Mouse (Mus musculus) embryonic facial prominence, embryonic 15.5 days (tissue): ENCODE results near the gene Bdh1. TPM values are rescaled to one million over a fixed set of nuclear protein-coding genes. Genes with fewer than 3 reads are reported as not detected.
"Not testable (repeated sequence)": the region's sequence is repeated elsewhere in the genome, so short reads cannot be mapped to it uniquely, and the experiment has no call there.

Experiments used
- ATAC-seq: fragments of 200-750 bp; cut with Nextera tagmentation; 2 replicates; pipeline ENCODE4 v1.8.0; 2017; ENCODE audit warnings: low read depth, moderate TSS enrichment; ENCODE audit not compliant: insufficient number of reproducible peaks, low FRiP score, low TSS enrichment
- H3K27ac ChIP-seq: fragments of 300-500 bp; sonication (generic); replicated peaks from 2 replicates; pipeline ENCODE4 v1.5.1; 2015; ENCODE audit warnings: mild to moderate bottlenecking, inconsistent platforms
- H3K27me3 ChIP-seq: fragments of 300-500 bp; sonication (generic); 2 replicates; pipeline ENCODE4 v1.6.1; 2015; ENCODE audit warnings: inconsistent platforms
- H3K36me3 ChIP-seq: fragments of 300-500 bp; sonication (generic); 2 replicates; pipeline ENCODE4 v1.6.1; 2015; ENCODE audit warnings: mild to moderate bottlenecking, inconsistent platforms
- H3K4me1 ChIP-seq: fragments of 300-500 bp; sonication (generic); 2 replicates; pipeline ENCODE4 v1.6.1; 2015; ENCODE audit warnings: inconsistent platforms
- H3K4me2 ChIP-seq: fragments of 300-500 bp; sonication (generic); replicated peaks from 2 replicates; pipeline ENCODE4 v1.6.1; 2015; ENCODE audit warnings: mild to moderate bottlenecking, inconsistent platforms
- H3K4me3 ChIP-seq: fragments of 300-500 bp; sonication (generic); replicated peaks from 2 replicates; pipeline ENCODE4 v1.5.1; 2015; ENCODE audit warnings: mild to moderate bottlenecking, inconsistent platforms
- H3K9ac ChIP-seq: fragments of 300-500 bp; sonication (generic); 2 replicates; pipeline ENCODE4 v1.6.1; 2015; ENCODE audit warnings: inconsistent platforms
- H3K9me3 ChIP-seq: fragments of 300-500 bp; sonication (generic); replicated peaks from 2 replicates; pipeline ENCODE4 v1.6.1; 2016; ENCODE audit warnings: inconsistent platforms
- WGBS: fragments of 180-500 bp; shearing (Covaris S2); methylation state at CpG from one replicate; pipeline ENCODE4 v1.1.7; 2015; 5-methylcytosine and 5-hydroxymethylcytosine counted together
- polyA plus RNA-seq: library from polyadenylated mRNA; unstranded; fragments of >200 nt; fragmentation: Nextera tagmentation; extraction: Ambion mirVana; gene quantifications from 2 replicates; pipeline ENCODE4 v1.2.1, GENCODE M21; 2015

Gene Bdh1
- polyA plus RNA-seq, 1 experiment from 2014 or later, result 42.5 TPM

DNA sequence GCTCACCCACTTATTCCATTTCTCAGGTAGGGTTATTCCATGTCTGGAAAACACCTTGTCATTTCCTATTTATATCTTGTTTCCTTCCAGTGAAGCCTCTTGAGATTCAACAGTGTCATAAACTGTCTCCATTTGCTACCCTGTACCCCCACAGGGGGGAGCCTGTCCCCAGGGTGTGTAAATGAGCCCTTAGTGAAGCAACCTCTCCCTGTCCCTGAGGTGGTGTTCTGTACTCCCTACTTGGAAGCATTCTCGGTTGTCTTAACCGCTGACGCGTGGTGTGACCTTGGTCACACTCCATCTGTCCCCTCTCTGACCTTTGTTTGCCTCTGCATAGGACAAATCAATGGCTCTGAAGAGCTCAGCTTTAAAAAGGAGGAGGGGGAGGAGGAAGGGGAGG lies 43.5 kb downstream of the Bdh1 start:
- Histone ChIP-seq H3K4me1 (peaks cover 7% of the 10 kb centered on the region; the same call in 1 of the 2 replicates), H3K27ac (no peak overlapping the region), H3K9me3 (no peaks in the 10 kb centered on the region), H3K9ac (no peak overlapping the region), H3K4me2 (no peak overlapping the region), H3K4me3 (no peak overlapping the region), H3K27me3 (no peaks in the 10 kb centered on the region), H3K36me3 (no peaks in the 10 kb centered on the region)
- no peak; the same call in 1 of the 2 replicates for ATAC-seq
- WGBS, result 37% methylated on average over 4 of the region's 4 CpGs

- 80% methylated on average over 5 of the region's 5 CpGs for WGBS
- no peak overlapping the region for H3K4me2 ChIP-seq
- H3K36me3 ChIP-seq, result no peaks in the 10 kb centered on the region
- H3K9me3 ChIP-seq, result no peaks in the 10 kb centered on the region
- H3K4me3 ChIP-seq, result no peak overlapping the region
- H3K27me3 ChIP-seq, result no peaks in the 10 kb centered on the region
- ATAC-seq, result no peak
- peaks cover 5% of the 10 kb centered on the region; the same call in 1 of the 2 replicates for H3K4me1 ChIP-seq
- no peak overlapping the region for H3K9ac ChIP-seq
- no peak overlapping the region for H3K27ac ChIP-seq
Measured at GRCm38 (mm10) chr16:31466106-31466505, 44.0 kb downstream of the Bdh1 start.

- H3K9ac ChIP-seq, H3K4me3 ChIP-seq, H3K36me3 ChIP-seq, ATAC-seq, H3K27ac ChIP-seq, H3K27me3 ChIP-seq, H3K4me2 ChIP-seq, H3K9me3 ChIP-seq: not testable (repeated sequence)
- peaks cover 14% of the 10 kb centered on the region for H3K4me1 ChIP-seq
- WGBS, result 94% methylated on average over 4 of the region's 4 CpGs
Measured at GRCm38 (mm10) chr16:31470819-31471218, 48.7 kb downstream of the Bdh1 start.

DNA sequence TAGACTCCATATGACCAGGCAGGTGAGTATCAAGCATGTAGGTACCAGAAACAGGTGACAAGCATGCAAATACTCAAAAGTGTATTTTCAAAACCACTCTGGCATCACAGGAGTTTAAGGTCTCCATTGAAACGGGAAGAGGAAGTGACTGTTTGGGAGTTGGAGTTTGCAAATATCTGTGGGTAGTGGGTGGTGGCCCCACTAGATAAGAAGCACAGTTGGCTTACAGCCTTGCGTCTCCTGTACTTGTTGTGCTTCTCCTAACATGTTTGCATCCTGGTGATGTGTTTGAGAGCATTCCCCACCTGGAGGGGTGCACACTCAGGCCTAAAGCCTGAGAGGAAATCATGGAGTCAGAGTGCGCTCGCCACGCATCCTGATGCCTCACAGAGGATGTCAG lies 49.9 kb downstream of the Bdh1 start:
- Histone ChIP-seq H3K27ac (no peak overlapping the region), H3K9me3 (no peaks in the 10 kb centered on the region), H3K27me3 (no peaks in the 10 kb centered on the region)

GRCm38 (mm10) chr16:31473226-31473625 lies 51.1 kb downstream of the Bdh1 start:
- no peaks in the 10 kb centered on the region for H3K9me3 ChIP-seq
- H3K4me1 ChIP-seq, result peaks cover 16% of the 10 kb centered on the region
- no peak overlapping the region for H3K4me2 ChIP-seq
- H3K36me3 ChIP-seq, result no peaks in the 10 kb centered on the region
- no peak overlapping the region for H3K27ac ChIP-seq
- 100% methylated on average over 1 of the region's 1 CpGs for WGBS
- ATAC-seq, result no peak
- H3K27me3 ChIP-seq, result no peaks in the 10 kb centered on the region
- H3K9ac ChIP-seq, result no peak overlapping the region
- no peak overlapping the region for H3K4me3 ChIP-seq

More for the DNA sequence above, 49.9 kb downstream of the Bdh1 start:
- no peak overlapping the region for H3K4me2 ChIP-seq
- 84% methylated on average over 5 of the region's 5 CpGs for WGBS
- H3K9ac ChIP-seq, result no peak overlapping the region
- no peak overlapping the region for H3K4me3 ChIP-seq
- ATAC-seq, result no peak
- H3K4me1 ChIP-seq, result peaks cover 16% of the 10 kb centered on the region
- H3K36me3 ChIP-seq, result no peaks in the 10 kb centered on the region

- WGBS, result 28% methylated on average over 9 of the region's 9 CpGs
- ATAC-seq, result peak; percentile 81
- peak overlapping the region; percentile 83 for H3K27ac ChIP-seq
- no peaks in the 10 kb centered on the region for H3K36me3 ChIP-seq
- H3K4me2 ChIP-seq, result no peak overlapping the region
- H3K27me3 ChIP-seq, result no peaks in the 10 kb centered on the region
- H3K4me1 ChIP-seq, result peaks cover 16% of the 10 kb centered on the region
- no peak overlapping the region for H3K4me3 ChIP-seq
- no peak overlapping the region for H3K9ac ChIP-seq
- 0 out of 2 replicates have a peak, but pooled peaks cover 3% of the 10 kb centered on the region for H3K9me3 ChIP-seq
Measured at GRCm38 (mm10) chr16:31475123-31475968, 53.3 kb downstream of the Bdh1 start.

DNA sequence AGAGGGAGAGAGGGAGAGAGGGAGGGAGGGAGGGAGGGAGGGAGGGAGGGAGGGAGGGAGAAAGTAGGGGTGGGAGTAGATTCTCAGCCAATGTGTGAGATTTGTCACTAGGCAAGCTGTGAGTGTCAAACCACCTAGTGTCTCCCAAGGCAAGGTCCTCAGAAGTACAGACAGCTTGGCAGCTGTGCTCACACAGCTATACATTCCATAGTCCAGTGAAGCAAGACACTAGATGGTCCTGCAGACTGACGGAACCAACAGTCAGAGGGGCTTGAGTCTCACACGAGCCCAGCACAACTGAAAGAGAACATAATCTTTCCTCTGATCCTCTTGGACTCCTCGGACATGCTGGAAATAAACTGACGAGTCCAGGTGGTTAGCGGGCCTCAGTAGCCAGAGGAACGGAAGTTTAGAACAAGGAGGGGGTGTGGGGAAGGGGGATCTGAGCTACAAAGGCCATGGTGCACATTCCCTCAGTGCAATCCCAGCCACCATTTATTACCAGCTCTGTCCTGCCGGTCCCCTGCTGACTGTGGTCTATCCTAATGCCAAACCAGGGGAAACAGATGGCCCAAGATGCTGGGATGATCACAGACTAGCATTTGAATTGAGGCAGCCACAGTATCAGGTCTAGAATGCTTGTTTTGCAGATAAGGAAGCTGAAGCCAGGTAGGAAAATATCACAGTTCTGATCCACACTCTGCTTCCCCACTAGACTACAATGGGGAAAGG lies 55.0 kb downstream of the Bdh1 start:
- Histone ChIP-seq H3K36me3 (no peaks in the 10 kb centered on the region), H3K4me2 (no peak overlapping the region), H3K27ac (no peak overlapping the region), H3K27me3 (no peaks in the 10 kb centered on the region), H3K9ac (no peak overlapping the region), H3K4me3 (no peak overlapping the region), H3K9me3 (0 out of 2 replicates have a peak, but pooled peaks cover 3% of the 10 kb centered on the region), H3K4me1 (peaks cover 16% of the 10 kb centered on the region)
- 54% methylated on average over 7 of the region's 7 CpGs for WGBS
- no peak for ATAC-seq

- WGBS, result 88% methylated on average over 5 of the region's 5 CpGs
- no peaks in the 10 kb centered on the region for H3K36me3 ChIP-seq
- no peak overlapping the region for H3K9ac ChIP-seq
- no peak overlapping the region for H3K27ac ChIP-seq
- H3K4me1 ChIP-seq, result peaks cover 6% of the 10 kb centered on the region; the same call in 1 of the 2 replicates
- no peaks in the 10 kb centered on the region for H3K27me3 ChIP-seq
- H3K4me2 ChIP-seq, result no peak overlapping the region
- H3K4me3 ChIP-seq, result no peak overlapping the region
- ATAC-seq, result no peak
- no peaks in the 10 kb centered on the region for H3K9me3 ChIP-seq
Measured at GRCm38 (mm10) chr16:31485336-31485735, 63.3 kb downstream of the Bdh1 start.

DNA sequence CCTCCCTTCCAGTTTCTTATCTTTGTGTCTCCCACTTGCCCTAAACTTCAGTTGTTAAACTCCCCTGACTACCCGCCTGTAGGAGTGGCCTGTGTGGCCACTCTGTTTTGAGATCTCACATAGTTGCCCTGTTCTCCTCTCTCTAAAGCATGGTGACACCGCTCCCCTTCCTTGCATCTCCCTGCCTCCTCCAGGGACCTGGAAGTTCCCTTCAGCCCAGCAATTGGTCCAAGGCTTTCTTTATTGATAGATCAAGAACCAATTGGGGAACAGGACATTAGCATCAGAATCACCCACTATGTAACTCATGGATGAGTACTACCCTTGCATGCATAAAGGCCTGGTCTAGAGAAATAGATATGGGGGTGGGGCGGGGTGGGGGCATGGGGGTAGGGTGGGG lies 65.2 kb downstream of the Bdh1 start:
- no peak for ATAC-seq

DNA sequence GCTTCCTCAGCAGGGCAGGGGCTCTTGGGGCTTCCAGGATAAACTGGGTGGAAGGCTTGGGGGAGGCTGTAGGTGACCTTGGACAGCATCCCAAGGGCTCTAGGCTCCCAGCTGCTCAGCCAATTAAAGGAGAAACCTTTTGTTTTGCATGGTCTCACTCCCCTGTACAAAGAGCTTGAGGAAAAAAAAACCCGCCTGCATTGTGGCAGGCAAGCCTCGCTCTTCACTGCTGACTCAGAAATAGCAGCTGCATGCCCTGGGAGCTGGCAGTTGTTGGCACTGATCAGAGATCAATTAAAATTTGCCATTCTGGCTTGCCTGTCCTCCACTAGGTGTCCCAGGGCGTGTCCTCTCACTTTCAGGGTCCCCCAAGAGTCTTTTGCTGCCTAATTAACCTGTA lies 67.0 kb downstream of the Bdh1 start:
- Histone ChIP-seq H3K4me3 (no peak overlapping the region), H3K4me1 (peaks cover 22% of the 10 kb centered on the region), H3K9ac (no peak overlapping the region), H3K27ac (no peak overlapping the region), H3K4me2 (no peak overlapping the region), H3K27me3 (no peaks in the 10 kb centered on the region), H3K9me3 (no peaks in the 10 kb centered on the region), H3K36me3 (no peaks in the 10 kb centered on the region)
- no peak for ATAC-seq
- WGBS, result 36% methylated on average over 3 of the region's 3 CpGs

More for the DNA sequence above, 65.2 kb downstream of the Bdh1 start:
- H3K27ac ChIP-seq, result no peak overlapping the region
- H3K4me3 ChIP-seq, result no peak overlapping the region
- H3K36me3 ChIP-seq, result no peaks in the 10 kb centered on the region
- H3K27me3 ChIP-seq, result no peaks in the 10 kb centered on the region
- no peaks in the 10 kb centered on the region for H3K9me3 ChIP-seq
- WGBS, result 90% methylated on average over 3 of the region's 3 CpGs
- peaks cover 6% of the 10 kb centered on the region; the same call in 1 of the 2 replicates for H3K4me1 ChIP-seq
- H3K4me2 ChIP-seq, result no peak overlapping the region
- no peak overlapping the region for H3K9ac ChIP-seq

GRCm38 (mm10) chr16:31490967-31491366 lies 68.9 kb downstream of the Bdh1 start:
- 97% methylated on average over 7 of the region's 7 CpGs for WGBS

More at GRCm38 (mm10) chr16:31490967-31491366, 68.9 kb downstream of the Bdh1 start:
- Histone ChIP-seq H3K27ac (no peak overlapping the region), H3K4me2 (no peak overlapping the region), H3K36me3 (no peaks in the 10 kb centered on the region), H3K9ac (no peak overlapping the region), H3K4me1 (peaks cover 32% of the 10 kb centered on the region), H3K4me3 (no peak overlapping the region), H3K27me3 (no peaks in the 10 kb centered on the region), H3K9me3 (no peaks in the 10 kb centered on the region)
- no peak for ATAC-seq
